Mouse (Mus musculus): ENCODE results near the gene Adcy4. TPM values are rescaled to one million over a fixed set of nuclear protein-coding genes. Genes with fewer than 3 reads are reported as not detected.

Adcy4 gene
- total RNA-seq (2014; rRNA removed) = 2.4 and 3.6 TPM in 2 replicates
- polyA plus RNA-seq (2012; rRNA removed) = 3.3 and 4.5 TPM in 2 replicates

DNA sequence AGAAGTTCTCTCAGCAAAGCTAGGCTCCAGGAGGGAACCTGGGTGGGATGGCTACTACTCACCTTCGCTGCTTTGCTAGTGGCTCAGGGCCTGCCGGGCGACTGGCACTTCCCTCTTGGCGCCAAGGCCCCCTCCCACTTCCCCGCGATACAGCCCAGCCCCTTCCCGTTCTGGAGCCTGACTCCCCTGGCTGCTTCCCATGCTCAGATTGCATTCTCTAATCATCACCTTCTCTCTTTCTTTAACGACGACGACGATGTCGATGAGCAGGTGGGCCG, at the start of gene Adcy4:
Gene Adcy4, minus strand, starts transcription at position 138 of the 278 bp plus-strand sequence.
- no peak for DNase-seq (ENCODE audit: extremely low read depth, low read depth, low spot score)
- WGBS = 13% methylated on average over 13 of the region's 13 CpGs
- peak within 1 kb of the TSS; percentile 52 for H3K4me3 ChIP-seq (ENCODE audit: insufficient read depth, low read depth, low read length)
- H3K27ac ChIP-seq (replicated peaks; ENCODE audit: insufficient read depth, low read depth, low read length) = peak within 1 kb of the TSS; percentile 49; the same call in 1 of the 2 replicates
- H3K79me2 ChIP-seq (ENCODE audit: control insufficient read depth, insufficient read depth, low read length) = no peaks in the 10 kb centered on the region
- H3K27me3 ChIP-seq (ENCODE audit: control insufficient read depth, insufficient read depth, low read length) = no peaks in the 10 kb centered on the region; the same call in 1 of the 2 replicates
- no peak for TF ChIP-seq POLR2A (IDR thresholded peaks at IDR 0.05; ENCODE audit: extremely low read depth, insufficient read depth, low read length)
- TF ChIP-seq CTCF (IDR thresholded peaks at IDR 0.05; ENCODE audit: low read depth, low read length) = no peak
- peaks cover 2% of the 10 kb centered on the region; the same call in 1 of the 2 replicates for H3K4me1 ChIP-seq (ENCODE audit: control insufficient read depth, insufficient read depth, low read length)
- H3K36me3 ChIP-seq (ENCODE audit: control insufficient read depth, insufficient read depth, low read length) = no peaks in the 10 kb centered on the region
- peak within 1 kb of the TSS; percentile 46 for H3K9ac ChIP-seq (ENCODE audit: low read depth, low read length)

- Histone ChIP-seq H3K27ac (replicated peaks; ENCODE audit: insufficient read depth, low read depth, low read length) (no peak overlapping the region), H3K4me1 (ENCODE audit: control insufficient read depth, insufficient read depth, low read length) (no peaks in the 10 kb centered on the region), H3K4me3 (ENCODE audit: insufficient read depth, low read depth, low read length) (no peak overlapping the region), H3K36me3 (ENCODE audit: control insufficient read depth, insufficient read depth, low read length) (no peaks in the 10 kb centered on the region), H3K79me2 (ENCODE audit: control insufficient read depth, insufficient read depth, low read length) (no peaks in the 10 kb centered on the region), H3K9ac (ENCODE audit: low read depth, low read length) (no peak overlapping the region), H3K27me3 (ENCODE audit: control insufficient read depth, insufficient read depth, low read length) (no peaks in the 10 kb centered on the region)
- no peak for TF ChIP-seq POLR2A (IDR thresholded peaks at IDR 0.05; ENCODE audit: extremely low read depth, insufficient read depth, low read length)
- no peak for TF ChIP-seq CTCF (IDR thresholded peaks at IDR 0.05; ENCODE audit: low read depth, low read length)
- no peak for DNase-seq (ENCODE audit: extremely low read depth, low read depth, low spot score)
- WGBS = 85% methylated on average over 4 of the region's 4 CpGs
These were observed 49.2 kb upstream of the Adcy4 start for GRCm38 (mm10) chr14:55833126-55833525.

DNA sequence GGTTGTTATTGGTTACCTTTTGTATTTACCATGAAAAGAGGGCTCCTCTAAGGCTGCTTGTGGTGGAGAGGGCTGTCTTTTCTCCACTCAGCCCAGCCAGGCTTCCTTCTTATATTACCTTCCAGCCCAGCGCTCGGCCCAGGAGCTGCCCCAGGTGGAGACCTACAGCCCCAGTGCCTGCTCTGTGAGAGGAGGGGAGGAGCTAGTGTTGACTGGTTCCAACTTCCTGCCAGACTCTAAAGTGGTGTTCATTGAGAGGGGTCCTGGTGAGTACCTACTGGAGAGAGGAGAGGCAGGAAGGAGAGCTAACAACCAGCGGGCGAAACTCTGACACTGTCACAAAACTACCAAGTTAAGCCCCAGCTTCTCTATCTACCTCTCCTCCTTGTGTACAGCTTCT, 46.4 kb upstream of the Adcy4 start:
- DNase-seq (ENCODE audit: extremely low read depth, low read depth, low spot score) = no peak
- 87% methylated on average over 4 of the region's 4 CpGs for WGBS
- peaks cover under 1% of the 10 kb centered on the region; the same call in 1 of the 2 replicates for H3K27me3 ChIP-seq (ENCODE audit: control insufficient read depth, insufficient read depth, low read length)
- no peak for TF ChIP-seq POLR2A (IDR thresholded peaks at IDR 0.05; ENCODE audit: extremely low read depth, insufficient read depth, low read length)
- no peak for TF ChIP-seq CTCF (IDR thresholded peaks at IDR 0.05; ENCODE audit: low read depth, low read length)
- no peaks in the 10 kb centered on the region for H3K36me3 ChIP-seq (ENCODE audit: control insufficient read depth, insufficient read depth, low read length)
- no peak overlapping the region for H3K27ac ChIP-seq (replicated peaks; ENCODE audit: insufficient read depth, low read depth, low read length)
- H3K4me1 ChIP-seq (ENCODE audit: control insufficient read depth, insufficient read depth, low read length) = no peaks in the 10 kb centered on the region
- no peaks in the 10 kb centered on the region for H3K79me2 ChIP-seq (ENCODE audit: control insufficient read depth, insufficient read depth, low read length)
- H3K9ac ChIP-seq (ENCODE audit: low read depth, low read length) = no peak overlapping the region
- H3K4me3 ChIP-seq (ENCODE audit: insufficient read depth, low read depth, low read length) = no peak overlapping the region

DNA sequence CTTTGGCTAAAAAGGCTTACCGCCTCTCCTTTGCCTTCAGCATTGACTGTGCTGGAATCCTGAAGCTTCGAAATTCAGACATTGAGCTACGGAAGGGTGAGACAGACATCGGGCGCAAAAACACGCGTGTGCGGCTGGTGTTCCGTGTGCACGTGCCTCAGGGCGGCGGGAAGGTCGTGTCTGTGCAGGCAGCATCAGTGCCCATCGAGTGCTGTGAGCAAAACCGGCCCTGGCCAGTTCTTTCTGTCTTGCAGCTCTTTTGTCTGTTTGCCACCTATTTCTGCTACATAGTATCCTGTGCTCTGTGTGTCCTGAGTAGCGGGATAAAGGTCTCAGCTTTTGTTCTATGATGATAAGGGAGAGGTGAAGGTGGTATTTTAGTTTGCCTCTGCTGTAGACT, 46.0 kb upstream of the Adcy4 start:
- no peak for DNase-seq (ENCODE audit: extremely low read depth, low read depth, low spot score)
- Histone ChIP-seq H3K27ac (replicated peaks; ENCODE audit: insufficient read depth, low read depth, low read length) (no peak overlapping the region), H3K4me3 (ENCODE audit: insufficient read depth, low read depth, low read length) (no peak overlapping the region), H3K9ac (ENCODE audit: low read depth, low read length) (no peak overlapping the region), H3K27me3 (ENCODE audit: control insufficient read depth, insufficient read depth, low read length) (peaks cover 4% of the 10 kb centered on the region; the same call in 1 of the 2 replicates), H3K36me3 (ENCODE audit: control insufficient read depth, insufficient read depth, low read length) (no peaks in the 10 kb centered on the region), H3K79me2 (ENCODE audit: control insufficient read depth, insufficient read depth, low read length) (no peaks in the 10 kb centered on the region), H3K4me1 (ENCODE audit: control insufficient read depth, insufficient read depth, low read length) (no peaks in the 10 kb centered on the region)
- 94% methylated on average over 16 of the region's 16 CpGs for WGBS
- TF ChIP-seq CTCF (IDR thresholded peaks at IDR 0.05; ENCODE audit: low read depth, low read length) = no peak
- no peak for TF ChIP-seq POLR2A (IDR thresholded peaks at IDR 0.05; ENCODE audit: extremely low read depth, insufficient read depth, low read length)

DNA sequence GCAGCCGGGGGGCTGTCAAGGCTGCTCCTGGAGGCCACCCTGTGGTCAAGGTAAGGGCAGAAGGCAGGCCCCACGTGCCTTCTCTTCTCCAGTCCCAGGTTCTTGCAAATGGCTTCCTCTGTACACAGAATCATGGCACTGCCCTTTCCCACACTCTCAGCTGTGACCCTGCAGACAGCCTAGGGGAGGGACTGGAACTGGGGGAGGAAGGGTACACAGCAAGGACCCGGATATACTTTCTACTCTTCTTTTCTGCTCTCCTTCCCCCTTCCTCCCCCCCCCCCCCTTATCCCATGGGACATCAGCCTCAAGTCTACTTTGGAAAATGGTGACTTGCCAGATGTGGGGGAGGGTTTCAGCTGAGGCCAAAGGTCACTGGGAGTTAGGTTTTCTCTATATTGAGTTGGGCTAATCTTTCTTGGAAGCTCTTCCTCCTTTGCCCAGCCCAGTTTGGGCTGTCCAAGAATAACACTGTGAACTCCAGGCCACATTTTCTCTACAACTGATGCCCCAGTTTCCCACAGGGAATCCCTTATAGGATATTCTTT, 44.9 kb upstream of the Adcy4 start:
- Histone ChIP-seq H3K9ac (ENCODE audit: low read depth, low read length) (no peak overlapping the region), H3K27me3 (ENCODE audit: control insufficient read depth, insufficient read depth, low read length) (peaks cover 4% of the 10 kb centered on the region; the same call in 1 of the 2 replicates), H3K27ac (replicated peaks; ENCODE audit: insufficient read depth, low read depth, low read length) (no peak overlapping the region), H3K4me3 (ENCODE audit: insufficient read depth, low read depth, low read length) (no peak overlapping the region), H3K36me3 (ENCODE audit: control insufficient read depth, insufficient read depth, low read length) (no peaks in the 10 kb centered on the region), H3K4me1 (ENCODE audit: control insufficient read depth, insufficient read depth, low read length) (no peaks in the 10 kb centered on the region), H3K79me2 (ENCODE audit: control insufficient read depth, insufficient read depth, low read length) (no peaks in the 10 kb centered on the region)
- no peak for DNase-seq (ENCODE audit: extremely low read depth, low read depth, low spot score)
- TF ChIP-seq CTCF (IDR thresholded peaks at IDR 0.05; ENCODE audit: low read depth, low read length) (no peak), POLR2A (IDR thresholded peaks at IDR 0.05; ENCODE audit: extremely low read depth, insufficient read depth, low read length) (no peak)
- 55% methylated on average over 3 of the region's 3 CpGs for WGBS

- Histone ChIP-seq H3K27me3 (ENCODE audit: control insufficient read depth, insufficient read depth, low read length) (peaks cover 4% of the 10 kb centered on the region; the same call in 1 of the 2 replicates), H3K9ac (ENCODE audit: low read depth, low read length) (no peak overlapping the region), H3K79me2 (ENCODE audit: control insufficient read depth, insufficient read depth, low read length) (no peaks in the 10 kb centered on the region), H3K36me3 (ENCODE audit: control insufficient read depth, insufficient read depth, low read length) (no peaks in the 10 kb centered on the region), H3K4me1 (ENCODE audit: control insufficient read depth, insufficient read depth, low read length) (no peaks in the 10 kb centered on the region), H3K27ac (replicated peaks; ENCODE audit: insufficient read depth, low read depth, low read length) (no peak overlapping the region), H3K4me3 (ENCODE audit: insufficient read depth, low read depth, low read length) (no peak overlapping the region)
- no peak for TF ChIP-seq POLR2A (IDR thresholded peaks at IDR 0.05; ENCODE audit: extremely low read depth, insufficient read depth, low read length)
- TF ChIP-seq CTCF (IDR thresholded peaks at IDR 0.05; ENCODE audit: low read depth, low read length) = no peak
- DNase-seq (ENCODE audit: extremely low read depth, low read depth, low spot score) = no peak
- 52% methylated on average over 41 of the region's 41 CpGs for WGBS
These were observed 42.9 kb upstream of the Adcy4 start for GRCm38 (mm10) chr14:55826551-55827340.

All from liver, adult 2 months (tissue).